In genomic region chr13:23562699-23563462, GRCm38 (mm10) we compare ENCODE assay signal across 8 mouse cellular contexts. TPM values are rescaled to one million over a fixed set of nuclear protein-coding genes. Genes with fewer than 3 reads are reported as not detected.
DNase-seq lines count a peak whose midpoint lies in the region; ATAC-seq and TF ChIP-seq lines count a peak whose summit lies in the region.

No protein-coding gene starts in this region.

- 3% methylated on average over 18 of the region's 18 CpGs for WGBS in thymus, adult 2 months
- 3% methylated on average over 18 of the region's 18 CpGs for WGBS in hindbrain, embryonic 15.5 days
- 2% methylated on average over 18 of the region's 18 CpGs for WGBS in lung, postnatal 0 days
- under 1% methylated on average over 18 of the region's 18 CpGs for WGBS in small intestine, adult 2 months

- no peaks in the 10 kb centered on the region for H3K4me1 ChIP-seq in thymus, adult 2 months (replicated peaks; ENCODE audit: control insufficient read depth, insufficient read depth, low read length)
- peaks cover 7% of the 10 kb centered on the region for H3K4me1 ChIP-seq in hindbrain, embryonic 15.5 days (replicated peaks)
- H3K4me1 ChIP-seq in lung, postnatal 0 days (ENCODE audit: insufficient read depth, low read depth, low read length) = no peaks in the 10 kb centered on the region
- H3K4me1 ChIP-seq in small intestine, adult 2 months (ENCODE audit: control insufficient read depth, insufficient read depth, insufficient read length, low read length) = peaks cover 2% of the 10 kb centered on the region; the same call in 1 of the 2 replicates

- no peak for TF ChIP-seq CTCF in thymus, adult 2 months (IDR thresholded peaks at IDR 0.05; ENCODE audit: borderline replicate concordance, control insufficient read depth, extremely low read depth, insufficient read depth, low read length, poor library complexity)
- peak; percentile 77 for TF ChIP-seq CTCF in lung, postnatal 0 days (IDR thresholded peaks at IDR 0.05)
- no peak for TF ChIP-seq CTCF in small intestine, adult 2 months (IDR thresholded peaks at IDR 0.05; ENCODE audit: extremely low read depth, insufficient read length, insufficient replicate concordance, low read depth, low read length)

- ATAC-seq in cerebellum, adult (ENCODE audit: insufficient number of reproducible peaks, low FRiP score, low TSS enrichment) = peak; percentile 71
- peak; percentile 51 for ATAC-seq in erythroblast, adult 5-6 weeks (replicated peaks; ENCODE audit: low FRiP score, poor library complexity, severe bottlenecking)
- ATAC-seq in hindbrain, embryonic 15.5 days (ENCODE audit: low FRiP score, low read depth) = peak; percentile 68
- peak; percentile 67 for ATAC-seq in lung, postnatal 0 days

- H3K27ac ChIP-seq in thymus, adult 2 months (ENCODE audit: control insufficient read depth, insufficient read depth, low read length) = peak overlapping the region; percentile 79
- peak overlapping the region; percentile 97 for H3K27ac ChIP-seq in hindbrain, embryonic 15.5 days (replicated peaks)
- H3K27ac ChIP-seq in lung, postnatal 0 days (ENCODE audit: low read length) = peak overlapping the region; percentile 91
- H3K27ac ChIP-seq in small intestine, adult 2 months (ENCODE audit: insufficient read depth, low read depth, low read length) = peak overlapping the region; percentile 93

- TF ChIP-seq EP300 in lung, postnatal 0 days (IDR thresholded peaks at IDR 0.05) = no peak; the same call in 1 of the 2 replicates

- H3K27me3 ChIP-seq in thymus, adult 2 months (ENCODE audit: control insufficient read depth, insufficient read depth, low read length) = no peaks in the 10 kb centered on the region
- H3K27me3 ChIP-seq in hindbrain, embryonic 15.5 days = no peaks in the 10 kb centered on the region
- H3K27me3 ChIP-seq in lung, postnatal 0 days (replicated peaks; ENCODE audit: insufficient read depth, low read length) = no peaks in the 10 kb centered on the region
- H3K27me3 ChIP-seq in small intestine, adult 2 months (ENCODE audit: control insufficient read depth, insufficient read depth, low read length) = no peaks in the 10 kb centered on the region

- H3K9ac ChIP-seq in hindbrain, embryonic 15.5 days = peak overlapping the region; percentile 58
- peak overlapping the region; percentile 51 for H3K9ac ChIP-seq in lung, postnatal 0 days (replicated peaks; ENCODE audit: low read depth)

- no peak for DNase-seq in cerebellum, adult 11 months
- DNase-seq in thymus, adult 2 months = no peak
- DNase-seq in thymus, adult 18-20 months = no peak
- peak; percentile 96 for DNase-seq in lung, postnatal 0 days (ENCODE audit: low spot score)

- no peaks in the 10 kb centered on the region for H3K36me3 ChIP-seq in thymus, adult 2 months (ENCODE audit: control insufficient read depth, insufficient read depth, low read length)
- H3K36me3 ChIP-seq in hindbrain, embryonic 15.5 days = no peaks in the 10 kb centered on the region
- H3K36me3 ChIP-seq in lung, postnatal 0 days (ENCODE audit: insufficient read depth, low read length) = no peaks in the 10 kb centered on the region
- H3K36me3 ChIP-seq in small intestine, adult 2 months (ENCODE audit: control insufficient read depth, insufficient read depth, low read length) = no peaks in the 10 kb centered on the region

- no peaks in the 10 kb centered on the region for H3K9me3 ChIP-seq in hindbrain, embryonic 15.5 days
- no peaks in the 10 kb centered on the region for H3K9me3 ChIP-seq in lung, postnatal 0 days (ENCODE audit: low read length)

- no peak for TF ChIP-seq POLR2A in thymus, adult 2 months (IDR thresholded peaks at IDR 0.05; ENCODE audit: control insufficient read depth, extremely low read depth, insufficient read depth, low read length, poor library complexity)
- no peak for TF ChIP-seq POLR2A in small intestine, adult 2 months (IDR thresholded peaks at IDR 0.05; ENCODE audit: low read depth, low read length)

- no peak overlapping the region for H3K4me3 ChIP-seq in thymus, adult 2 months (ENCODE audit: control insufficient read depth, insufficient read depth, low read length)
- peak overlapping the region; percentile 49 for H3K4me3 ChIP-seq in hindbrain, embryonic 15.5 days
- H3K4me3 ChIP-seq in lung, postnatal 0 days (ENCODE audit: low read depth, low read length) = peak overlapping the region; percentile 38
- peak overlapping the region; percentile 39 for H3K4me3 ChIP-seq in small intestine, adult 2 months (ENCODE audit: low read depth, low read length)

- H3K4me2 ChIP-seq in hindbrain, embryonic 15.5 days = peak overlapping the region; percentile 78
- H3K4me2 ChIP-seq in lung, postnatal 0 days (replicated peaks; ENCODE audit: low read depth, low read length) = peak overlapping the region; percentile 70

RNA-seq across cellular contexts. Expression of gene Hist1h3e, which starts 0.7 kb away (rescaled TPM):
- 245 and 339 TPM in 2 replicates for polyA plus RNA-seq in thymus, adult 2 months (2012; rRNA removed)
- 37.3 and 49.5 TPM in 2 replicates for total RNA-seq in erythroblast, adult 5-6 weeks (2015; ENCODE audit: low replicate concordance)
- 84.7 and 92.0 TPM in 2 replicates for total RNA-seq in erythroblast, adult 5-6 weeks (2017; ENCODE audit: low replicate concordance)
- 1.5 and 2.0 TPM in 2 replicates for polyA plus RNA-seq in hindbrain, embryonic 15.5 days (2015; fragmentation: Nextera tagmentation; extraction: Ambion mirVana)
- 1.6 and 1.7 TPM in 2 replicates for polyA plus RNA-seq in lung, postnatal 0 days (2015; fragmentation: Nextera tagmentation; extraction: Ambion mirVana)
- 27.6 and 43.3 TPM in 2 replicates for polyA plus RNA-seq in small intestine, adult 2 months (2012; rRNA removed)

RNA-seq across cellular contexts. Expression of gene Hist1h2ae, which starts 8.1 kb away (rescaled TPM):
- 174 and 210 TPM in 2 replicates for polyA plus RNA-seq in thymus, adult 2 months (2012; rRNA removed)
- 1.7 TPM in 1 of 2 replicates, not detected in the other for total RNA-seq in erythroblast, adult 5-6 weeks (2015; ENCODE audit: low replicate concordance)
- 122 and 175 TPM in 2 replicates for total RNA-seq in erythroblast, adult 5-6 weeks (2017; ENCODE audit: low replicate concordance)
- polyA plus RNA-seq in hindbrain, embryonic 15.5 days (2015; fragmentation: Nextera tagmentation; extraction: Ambion mirVana) = 15.9 and 27.4 TPM in 2 replicates
- polyA plus RNA-seq in lung, postnatal 0 days (2015; fragmentation: Nextera tagmentation; extraction: Ambion mirVana) = 7.1 and 7.9 TPM in 2 replicates
- 27.3 and 38.0 TPM in 2 replicates for polyA plus RNA-seq in small intestine, adult 2 months (2012; rRNA removed)

RNA-seq across cellular contexts. Expression of gene Hist1h2bg, which starts 8.3 kb away (rescaled TPM):
- polyA plus RNA-seq in thymus, adult 2 months (2012; rRNA removed) = 523 and 578 TPM in 2 replicates
- total RNA-seq in erythroblast, adult 5-6 weeks (2015; ENCODE audit: low replicate concordance) = 170 and 206 TPM in 2 replicates
- 470 and 670 TPM in 2 replicates for total RNA-seq in erythroblast, adult 5-6 weeks (2017; ENCODE audit: low replicate concordance)
- 2.5 and 3.1 TPM in 2 replicates for polyA plus RNA-seq in hindbrain, embryonic 15.5 days (2015; fragmentation: Nextera tagmentation; extraction: Ambion mirVana)
- polyA plus RNA-seq in lung, postnatal 0 days (2015; fragmentation: Nextera tagmentation; extraction: Ambion mirVana) = 1.3 and 1.9 TPM in 2 replicates
- 32.8 and 51.3 TPM in 2 replicates for polyA plus RNA-seq in small intestine, adult 2 months (2012; rRNA removed)

RNA-seq across cellular contexts. Expression of gene Hist1h1d, which starts 9.8 kb away (rescaled TPM):
- 1.9 and 2.9 TPM in 2 replicates for polyA plus RNA-seq in thymus, adult 2 months (2012; rRNA removed)
- total RNA-seq in erythroblast, adult 5-6 weeks (2015; ENCODE audit: low replicate concordance) = 14.6 and 16.7 TPM in 2 replicates
- total RNA-seq in erythroblast, adult 5-6 weeks (2017; ENCODE audit: low replicate concordance) = 170 and 238 TPM in 2 replicates
- 0.10 and 0.12 TPM in 2 replicates for polyA plus RNA-seq in hindbrain, embryonic 15.5 days (2015; fragmentation: Nextera tagmentation; extraction: Ambion mirVana)
- polyA plus RNA-seq in lung, postnatal 0 days (2015; fragmentation: Nextera tagmentation; extraction: Ambion mirVana) = 0.11 TPM in 2 replicates
- polyA plus RNA-seq in small intestine, adult 2 months (2012; rRNA removed) = 0.27 and 0.29 TPM in 2 replicates

RNA-seq across cellular contexts. Expression of gene Hist1h2bf, which starts 11.1 kb away (rescaled TPM):
- 277 and 362 TPM in 2 replicates for polyA plus RNA-seq in thymus, adult 2 months (2012; rRNA removed)
- total RNA-seq in erythroblast, adult 5-6 weeks (2015; ENCODE audit: low replicate concordance) = 208 and 222 TPM in 2 replicates
- 253 and 407 TPM in 2 replicates for total RNA-seq in erythroblast, adult 5-6 weeks (2017; ENCODE audit: low replicate concordance)
- polyA plus RNA-seq in hindbrain, embryonic 15.5 days (2015; fragmentation: Nextera tagmentation; extraction: Ambion mirVana) = 0.76 and 2.0 TPM in 2 replicates
- polyA plus RNA-seq in lung, postnatal 0 days (2015; fragmentation: Nextera tagmentation; extraction: Ambion mirVana) = 0.48 and 0.87 TPM in 2 replicates
- 9.0 and 24.6 TPM in 2 replicates for polyA plus RNA-seq in small intestine, adult 2 months (2012; rRNA removed)
